Mouse (Mus musculus) ES-Bruce4 (cell line): ENCODE measurements around the gene Fam124a.

Experiments used
- CTCF ChIP-seq: IDR thresholded peaks from one replicate; pipeline ENCODE4 v1.8.1; 2011; ENCODE audit warnings: low read depth, low read length
- EP300 ChIP-seq: IDR thresholded peaks from 2 replicates; pipeline ENCODE4 v1.6.1; 2011; ENCODE audit warnings: low read depth, low read length; ENCODE audit not compliant: insufficient read depth
- POLR2A ChIP-seq: IDR thresholded peaks from one replicate; pipeline ENCODE4 v1.8.1; 2011; ENCODE audit warnings: low read length; ENCODE audit not compliant: insufficient read depth

DNA sequence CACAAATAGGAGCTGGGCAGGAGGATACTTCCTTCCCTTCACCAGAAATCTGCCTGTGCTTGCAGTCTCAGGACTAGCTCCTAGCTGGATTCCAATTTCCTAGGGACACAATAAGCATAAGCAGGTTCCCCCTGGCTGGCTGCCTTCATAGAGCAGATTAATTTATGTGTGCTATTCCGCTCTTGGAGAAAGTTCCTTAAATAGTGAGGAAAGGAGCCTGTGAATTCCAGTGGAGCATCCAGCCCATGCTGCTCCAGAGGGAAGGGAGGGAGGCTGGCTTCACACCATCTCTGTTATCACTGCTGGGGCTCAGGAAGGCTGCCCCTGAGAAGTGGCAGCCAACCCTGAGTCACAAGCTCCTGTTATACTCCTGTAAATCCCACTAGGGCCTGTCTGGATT, 46.7 kb downstream of the Fam124a start:
- no peak for TF ChIP-seq CTCF
- no peak for TF ChIP-seq POLR2A
- TF ChIP-seq EP300: no peak
